Mouse (Mus musculus) leukemia stem cell, adult 10-12 weeks (primary cell): ENCODE data around the gene Scgb2b20. TPM values are rescaled to one million over a fixed set of nuclear protein-coding genes. Genes with fewer than 3 reads are reported as not detected.

Experiments used
- polyA plus RNA-seq: library from polyadenylated mRNA; stranded (reverse); fragments of >175 nt; gene quantifications from 2 replicates; pipeline ENCODE4 v1.2.3, GENCODE M21; 2012; ENCODE audit warnings: low replicate concordance

The Scgb2b20 gene
- polyA plus RNA-seq = not detected in 2 replicates

GRCm38 (mm10) chr7:33366222-33366621 is at the start of gene Scgb2b20:
Gene Scgb2b20, minus strand, starts transcription at chr7:33366322.

GRCm38 (mm10) chr7:33372934-33373333 is 6.8 kb upstream of the Scgb2b20 start, which contains the start of gene Scgb1b20:
Gene Scgb1b20, plus strand, starts transcription at chr7:33373234.

Other genes starting within 250 kb of the Scgb2b20 start
- gene Scgb2b18, start 192.5 kb downstream of the Scgb2b20 start, polyA plus RNA-seq = not detected in 2 replicates
- not detected in 2 replicates for gene Scgb1b18, start 180.8 kb downstream of the Scgb2b20 start, polyA plus RNA-seq
- not detected in 2 replicates for gene Scgb2b19, start 86.0 kb downstream of the Scgb2b20 start, polyA plus RNA-seq
- not detected in 2 replicates for gene Scgb1b19, start 79.0 kb downstream of the Scgb2b20 start, polyA plus RNA-seq
- not detected in 2 replicates for gene Scgb1b20, start 6.9 kb upstream of the Scgb2b20 start, polyA plus RNA-seq
- gene Scgb2b21, start 154.1 kb upstream of the Scgb2b20 start, polyA plus RNA-seq = not detected in 2 replicates